Mouse (Mus musculus) midbrain, postnatal 0 days (tissue): ENCODE measurements around the gene Slc23a2. TPM values are rescaled to one million over a fixed set of nuclear protein-coding genes. Genes with fewer than 3 reads are reported as not detected.
A peak's percentile ranks its signal among the peaks of the same experiment; 100 is the strongest.

Experiments
- ATAC-seq: fragments of 200-750 bp; cut with Nextera tagmentation; 2 replicates; pipeline ENCODE4 v1.8.0; 2017; ENCODE audit warnings: moderate number of reproducible peaks, mild to moderate bottlenecking, moderate TSS enrichment, moderate library complexity; ENCODE audit not compliant: low FRiP score
- DNase-seq: peaks from one replicate; pipeline ENCODE4 v3.0.0-alpha.2; 2015; ENCODE audit warnings: low spot score
- H3K27ac ChIP-seq: fragments of 300-500 bp; sonication (generic); 2 replicates; pipeline ENCODE4 v1.5.1; 2014; ENCODE audit warnings: low read depth, mild to moderate bottlenecking, low read length, mixed read lengths
- H3K27me3 ChIP-seq: fragments of 300-500 bp; sonication (generic); 2 replicates; pipeline ENCODE4 v1.6.1; 2014; ENCODE audit warnings: low read length, control low read depth, mixed read lengths; ENCODE audit not compliant: insufficient read depth
- H3K36me3 ChIP-seq: fragments of 300-500 bp; sonication (generic); 2 replicates; pipeline ENCODE4 v1.6.1; 2014; ENCODE audit warnings: low read length, control low read depth, mixed read lengths; ENCODE audit not compliant: insufficient read depth
- H3K4me1 ChIP-seq: fragments of 300-500 bp; sonication (generic); 2 replicates; pipeline ENCODE4 v1.6.1; 2014; ENCODE audit warnings: mild to moderate bottlenecking, control low read depth, antibody characterized with exemption, low read length, mixed read lengths; ENCODE audit not compliant: insufficient read depth
- H3K4me2 ChIP-seq: fragments of 300-500 bp; sonication (generic); 2 replicates; pipeline ENCODE4 v1.6.1; 2014; ENCODE audit warnings: low read depth, mild to moderate bottlenecking, low read length, mixed read lengths; ENCODE audit not compliant: poor library complexity, severe bottlenecking
- H3K4me3 ChIP-seq: fragments of 300-500 bp; sonication (generic); 2 replicates; pipeline ENCODE4 v1.5.1; 2014; ENCODE audit warnings: low read depth, mild to moderate bottlenecking, low read length, moderate library complexity
- H3K9ac ChIP-seq: fragments of 300-500 bp; sonication (generic); replicated peaks from 2 replicates; pipeline ENCODE4 v1.6.1; 2014; ENCODE audit warnings: mild to moderate bottlenecking, low read length, moderate library complexity, mixed read lengths; ENCODE audit not compliant: poor library complexity, severe bottlenecking
- H3K9me3 ChIP-seq: fragments of 300-500 bp; sonication (generic); 2 replicates; pipeline ENCODE4 v1.6.1; 2016; ENCODE audit warnings: low read length, control low read depth
- CTCF ChIP-seq: IDR thresholded peaks from 2 replicates; pipeline ENCODE4 v1.5.1; 2016; ENCODE audit warnings: antibody characterized with exemption, mild to moderate bottlenecking
- WGBS: fragments of 180-500 bp; shearing (Covaris S2); extraction: QIAGEN DNeasy Blood & Tissue Kit; methylation state at CpG from one replicate; pipeline ENCODE4 v1.1.7; 2014; 5-methylcytosine and 5-hydroxymethylcytosine counted together
- polyA plus RNA-seq: library from polyadenylated mRNA; unstranded; fragments of >200 nt; fragmentation: Nextera tagmentation; extraction: Ambion mirVana; gene quantifications from 2 replicates; pipeline ENCODE4 v1.2.1, GENCODE M21; 2015
- total RNA-seq: library from RNA; depleted of rRNA; stranded (reverse); fragments of >200 nt; gene quantifications from 2 replicates; pipeline ENCODE4 v1.2.3, GENCODE M21; 2014; rRNA removed

The Slc23a2 gene
- total and polyA plus RNA-seq, 2 experiments from 2014 or later: 30.5 to 64.5 TPM

GRCm38 (mm10) chr2:132008186-132008585 is 136.7 kb downstream of the Slc23a2 start:
- Histone ChIP-seq H3K4me1 (no peaks in the 10 kb centered on the region), H3K9ac (no peak overlapping the region), H3K4me3 (no peak overlapping the region), H3K9me3 (no peaks in the 10 kb centered on the region), H3K27me3 (no peaks in the 10 kb centered on the region), H3K36me3 (peaks cover 24% of the 10 kb centered on the region), H3K27ac (no peak overlapping the region), H3K4me2 (no peak overlapping the region)
- DNase-seq (no peak), ATAC-seq (no peak)
- 72% methylated on average over 4 of the region's 4 CpGs for WGBS
- no peak for TF ChIP-seq CTCF

DNA sequence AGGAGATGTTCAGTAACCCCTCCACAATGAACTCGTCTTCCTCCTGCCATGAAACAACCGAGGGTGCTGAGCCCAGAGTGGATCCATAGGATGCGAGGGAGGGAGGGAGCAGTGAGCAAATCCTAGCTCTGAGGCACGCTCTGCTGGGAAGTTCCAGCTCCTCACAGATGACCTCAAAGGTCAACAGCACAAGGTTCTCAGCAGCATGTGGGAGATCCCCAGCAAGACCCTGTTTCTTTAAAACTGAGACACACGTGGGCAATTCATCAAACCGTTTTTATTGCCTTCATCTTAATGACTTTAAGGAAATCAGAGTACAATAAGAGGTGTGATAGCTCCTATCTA is 137.5 kb downstream of the Slc23a2 start:
- Histone ChIP-seq H3K27ac (no peak overlapping the region), H3K36me3 (peaks cover 27% of the 10 kb centered on the region), H3K27me3 (no peaks in the 10 kb centered on the region), H3K9me3 (no peaks in the 10 kb centered on the region), H3K4me2 (no peak overlapping the region), H3K9ac (no peak overlapping the region), H3K4me1 (no peaks in the 10 kb centered on the region), H3K4me3 (no peak overlapping the region)
- TF ChIP-seq CTCF: no peak
- ATAC-seq: no peak
- no peak for DNase-seq
- WGBS: 59% methylated on average over 6 of the region's 6 CpGs

DNA sequence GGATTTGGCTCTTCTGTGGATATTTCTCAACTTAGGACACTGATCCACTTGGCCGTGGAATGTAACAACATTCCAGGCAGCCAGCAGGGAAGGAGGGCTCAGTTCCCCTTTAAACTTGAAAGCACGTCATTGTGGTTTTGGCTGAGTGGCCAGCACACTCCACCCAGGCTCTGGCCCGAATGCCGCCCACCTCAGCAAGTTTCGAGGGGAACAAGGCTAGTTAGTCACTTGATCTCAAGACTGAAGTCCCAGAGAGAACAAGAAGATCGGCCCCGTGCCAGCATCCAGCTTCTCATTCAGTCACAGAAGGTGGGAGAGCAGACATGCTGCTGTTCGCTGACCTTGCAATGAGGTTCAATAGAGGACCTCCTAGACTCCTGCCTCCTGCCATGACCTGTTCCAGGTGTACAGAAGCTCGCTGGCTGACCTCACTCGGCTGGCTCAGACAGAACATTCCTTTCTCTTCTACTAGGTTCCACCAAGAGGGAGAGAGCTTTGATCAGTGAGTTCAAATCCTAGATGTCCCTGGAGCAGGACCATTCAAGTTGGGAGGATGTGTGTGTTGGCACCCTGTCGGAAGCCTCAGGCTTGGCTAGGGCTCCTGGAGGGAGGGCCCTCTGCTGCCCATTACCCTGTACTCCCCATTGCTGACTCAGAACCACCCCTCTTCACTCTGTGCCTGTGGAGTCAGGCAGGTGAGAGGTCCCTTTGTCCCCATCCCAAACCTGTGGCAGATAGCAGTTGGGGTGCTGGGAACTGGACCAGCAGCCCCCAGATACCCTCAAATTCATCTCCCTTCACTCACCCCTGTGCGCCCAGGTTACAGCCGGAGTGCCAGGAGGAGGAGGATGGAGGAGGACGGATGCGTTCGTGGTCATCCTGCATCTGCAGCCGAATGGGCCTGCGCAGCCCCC is 138.1 kb downstream of the Slc23a2 start:
- H3K27me3 ChIP-seq: no peaks in the 10 kb centered on the region
- ATAC-seq (no peak), DNase-seq (peak; percentile 38)
- no peak overlapping the region for H3K27ac ChIP-seq
- no peaks in the 10 kb centered on the region for H3K9me3 ChIP-seq
- H3K4me2 ChIP-seq: no peak overlapping the region
- no peak overlapping the region for H3K4me3 ChIP-seq
- TF ChIP-seq CTCF: no peak
- peaks cover 23% of the 10 kb centered on the region for H3K36me3 ChIP-seq
- 84% methylated on average over 18 of the region's 18 CpGs for WGBS
- H3K4me1 ChIP-seq: no peaks in the 10 kb centered on the region
- H3K9ac ChIP-seq: no peak overlapping the region

GRCm38 (mm10) chr2:132005445-132005844 is 139.5 kb downstream of the Slc23a2 start:
- no peak overlapping the region for H3K27ac ChIP-seq
- no peaks in the 10 kb centered on the region for H3K9me3 ChIP-seq
- H3K4me1 ChIP-seq: no peaks in the 10 kb centered on the region
- no peak overlapping the region for H3K4me2 ChIP-seq
- ATAC-seq (no peak), DNase-seq (no peak)
- no peaks in the 10 kb centered on the region for H3K27me3 ChIP-seq
- 92% methylated on average over 4 of the region's 4 CpGs for WGBS
- no peak overlapping the region for H3K4me3 ChIP-seq
- no peak for TF ChIP-seq CTCF
- H3K9ac ChIP-seq: no peak overlapping the region
- H3K36me3 ChIP-seq: peaks cover 17% of the 10 kb centered on the region

DNA sequence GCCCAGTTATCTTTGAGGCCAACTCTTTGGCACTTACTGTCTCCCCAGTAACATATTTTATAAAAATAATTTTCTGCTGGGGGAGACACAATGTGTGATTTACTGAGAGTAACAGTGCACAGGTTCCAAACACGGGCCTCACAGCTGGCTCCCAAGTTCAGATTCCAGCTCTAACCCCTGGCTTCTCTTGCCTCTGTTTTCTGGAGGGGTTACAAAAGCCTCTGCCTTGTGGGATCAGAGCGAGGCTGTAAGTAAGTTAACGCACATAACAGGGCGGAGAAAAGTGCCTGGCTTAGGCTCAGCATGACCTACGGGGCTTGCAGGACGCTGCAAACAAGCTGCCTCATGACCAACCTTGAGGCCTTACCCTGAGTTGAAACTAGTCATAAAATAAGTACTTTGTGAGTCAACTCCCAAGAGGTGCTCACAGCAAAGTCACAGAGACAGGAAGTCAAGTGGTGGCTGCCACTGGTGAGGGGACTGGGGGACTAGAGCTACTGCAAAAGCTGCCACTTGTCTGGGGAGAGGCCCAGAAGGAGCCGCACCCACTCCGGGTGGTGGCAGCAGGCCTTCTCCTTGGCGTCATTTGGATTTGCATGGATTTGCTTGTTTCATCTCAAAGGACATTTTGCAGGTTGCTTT is 140.3 kb downstream of the Slc23a2 start:
- TF ChIP-seq CTCF: no peak
- H3K27me3 ChIP-seq: no peaks in the 10 kb centered on the region
- H3K4me1 ChIP-seq: no peaks in the 10 kb centered on the region
- H3K4me3 ChIP-seq: no peak overlapping the region
- no peak overlapping the region for H3K27ac ChIP-seq
- DNase-seq: no peak
- WGBS: 85% methylated on average over 9 of the region's 9 CpGs
- peaks cover 15% of the 10 kb centered on the region for H3K36me3 ChIP-seq
- no peak overlapping the region for H3K9ac ChIP-seq
- no peak overlapping the region for H3K4me2 ChIP-seq
- ATAC-seq: no peak
- no peaks in the 10 kb centered on the region for H3K9me3 ChIP-seq

GRCm38 (mm10) chr2:132003916-132004315 is 141.0 kb downstream of the Slc23a2 start:
- 87% methylated on average over 5 of the region's 5 CpGs for WGBS
- ATAC-seq: no peak
- Histone ChIP-seq H3K4me2 (no peak overlapping the region), H3K9me3 (no peaks in the 10 kb centered on the region), H3K27me3 (no peaks in the 10 kb centered on the region), H3K9ac (no peak overlapping the region), H3K36me3 (peaks cover 11% of the 10 kb centered on the region), H3K4me3 (no peak overlapping the region), H3K4me1 (no peaks in the 10 kb centered on the region), H3K27ac (no peak overlapping the region)
- no peak for DNase-seq
- no peak for TF ChIP-seq CTCF

Other genes with a start within 250 kb of the Slc23a2 start
- gene Prnp, start 235.2 kb downstream of the Slc23a2 start, total RNA-seq: 254 and 255 TPM in 2 replicates
- 283 and 306 TPM in 2 replicates for gene Prnp, start 235.2 kb downstream of the Slc23a2 start, polyA plus RNA-seq
- gene Prn, start 235.2 kb downstream of the Slc23a2 start, total RNA-seq: not detected in 2 replicates
- gene Prn, start 235.2 kb downstream of the Slc23a2 start, polyA plus RNA-seq: 0.22 TPM in 1 of 2 replicates, not detected in the other
- 2.5 and 3.9 TPM in 2 replicates for gene Prnd, start 194.2 kb downstream of the Slc23a2 start, total RNA-seq
- gene Prnd, start 194.2 kb downstream of the Slc23a2 start, polyA plus RNA-seq: 4.0 and 4.8 TPM in 2 replicates
- gene Rassf2, start 114.8 kb downstream of the Slc23a2 start, total RNA-seq: 32.0 and 37.8 TPM in 2 replicates
- 15.9 and 16.7 TPM in 2 replicates for gene Rassf2, start 114.8 kb downstream of the Slc23a2 start, polyA plus RNA-seq
- gene Tmem230, start 102.7 kb upstream of the Slc23a2 start, total RNA-seq: 42.0 and 59.5 TPM in 2 replicates
- gene Tmem230, start 102.7 kb upstream of the Slc23a2 start, polyA plus RNA-seq: 38.3 and 40.1 TPM in 2 replicates
- gene Pcna, start 108.2 kb upstream of the Slc23a2 start, total RNA-seq: 111 and 118 TPM in 2 replicates
- gene Pcna, start 108.2 kb upstream of the Slc23a2 start, polyA plus RNA-seq: 90.8 and 91.0 TPM in 2 replicates
- gene Cds2, start 118.0 kb upstream of the Slc23a2 start, total RNA-seq: 135 and 142 TPM in 2 replicates
- gene Cds2, start 118.0 kb upstream of the Slc23a2 start, polyA plus RNA-seq: 32.6 and 33.3 TPM in 2 replicates
- 23.8 and 24.9 TPM in 2 replicates for gene Prokr2, start 240.3 kb upstream of the Slc23a2 start, total RNA-seq
- gene Prokr2, start 240.3 kb upstream of the Slc23a2 start, polyA plus RNA-seq: 5.2 and 6.5 TPM in 2 replicates